Mouse (Mus musculus): Measurements from ENCODE around the gene Pon3. TPM values are rescaled to one million over a fixed set of nuclear protein-coding genes. Genes with fewer than 3 reads are reported as not detected.

Pon3 gene
- polyA plus RNA-seq (2012; rRNA removed) = 10.3 and 11.3 TPM in 2 replicates

GRCm38 (mm10) chr6:5255722-5256451 lies at the start of gene Pon3:
Pon3 (minus strand) TSS chr6:5256286.

DNA sequence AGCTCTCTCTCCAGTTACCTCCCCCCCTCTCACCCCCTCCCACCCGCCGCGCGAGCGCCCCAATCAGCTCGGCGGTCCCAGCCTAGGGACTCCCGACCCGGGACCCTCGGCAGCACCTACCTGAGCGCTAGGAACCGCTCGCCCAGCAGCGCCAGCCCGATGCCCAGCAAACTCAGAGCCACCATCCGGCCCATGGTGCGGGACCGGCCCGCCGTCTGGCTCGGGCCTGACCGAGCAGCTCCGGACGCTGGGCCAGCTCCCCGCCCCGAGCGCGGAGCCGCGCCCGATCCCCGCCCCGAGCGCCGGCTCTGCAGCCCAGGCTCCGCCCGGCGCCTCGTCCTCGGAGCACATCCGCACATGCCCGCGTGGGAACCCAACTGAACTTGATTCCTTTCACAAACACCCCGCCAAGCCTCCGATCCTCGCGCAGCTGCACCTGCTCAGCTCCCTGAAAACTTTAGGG lies 42.0 kb upstream of the Pon3 start, which contains the start of gene Pon2:
Pon2 (minus strand) TSS at position 364 of the 463 bp plus-strand sequence.

DNA sequence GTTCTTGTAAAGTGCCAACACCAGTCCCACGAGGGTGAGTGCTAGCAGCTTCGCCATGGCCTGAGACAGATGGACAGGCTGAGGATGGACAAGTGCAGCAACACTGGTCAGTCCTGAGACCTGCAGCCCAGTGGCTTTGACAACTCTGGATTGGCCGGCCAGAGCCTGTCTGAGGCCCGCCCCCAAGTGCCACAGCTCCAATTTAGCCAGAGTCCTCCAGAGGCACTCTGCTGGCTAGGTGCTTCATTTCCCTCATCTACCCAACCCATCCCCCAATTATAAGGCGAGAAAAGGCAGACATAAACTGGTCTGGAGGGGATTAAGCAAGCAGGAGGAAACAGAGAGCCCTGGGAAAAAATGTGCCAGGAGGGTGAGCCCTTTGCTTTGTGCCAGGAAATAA lies 62.4 kb downstream of the Pon3 start, which contains the start of gene Pon1:
Pon1 (minus strand) TSS at position 254 of the 400 bp plus-strand sequence.

Other genes starting within 250 kb of the Pon3 start
- 0.16 and 0.23 TPM in 2 replicates for gene Pon1, start 62.3 kb downstream of the Pon3 start, polyA plus RNA-seq (2012; rRNA removed)
- 20.6 and 25.2 TPM in 2 replicates for gene Pon2, start 42.2 kb upstream of the Pon3 start, polyA plus RNA-seq (2012; rRNA removed)
- 0.17 and 0.20 TPM in 2 replicates for gene Asb4, start 127.1 kb upstream of the Pon3 start, polyA plus RNA-seq (2012; rRNA removed)
- gene Pdk4, start 240.0 kb upstream of the Pon3 start, polyA plus RNA-seq (2012; rRNA removed) = 12.6 and 18.7 TPM in 2 replicates

Measured in colon, adult 2 months (tissue).